Mouse (Mus musculus): Measurements from ENCODE around the gene Focad. TPM values are rescaled to one million over a fixed set of nuclear protein-coding genes. Genes with fewer than 3 reads are reported as not detected.
A peak's percentile ranks its signal among the peaks of the same experiment; 100 is the strongest.

The Focad gene
- total and polyA plus RNA-seq, 3 experiments = 9.5 to 15.3 (median 12.7) TPM

GRCm38 (mm10) chr4:88307691-88308090 lies 213.3 kb downstream of the Focad start:
- TF ChIP-seq CTCF (IDR thresholded peaks at IDR 0.05) (no peak), EP300 (IDR thresholded peaks at IDR 0.05; ENCODE audit: insufficient read depth, low read depth, low read length) (no peak), POLR2A (IDR thresholded peaks at IDR 0.05; ENCODE audit: insufficient read depth, low read depth, low read length) (no peak)
- intact Hi-C loops (cut with DNase I) = no loop called here
- H3K9ac ChIP-seq (ENCODE audit: low read depth, low read length) = no peak overlapping the region
- no peak for DNase-seq
- no peak overlapping the region for H3K4me3 ChIP-seq
- no peak overlapping the region for H3K27ac ChIP-seq
- H3K4me1 ChIP-seq (ENCODE audit: control insufficient read depth, insufficient read depth, low read length) = no peaks in the 10 kb centered on the region
- no peaks in the 10 kb centered on the region for H3K79me2 ChIP-seq (replicated peaks; ENCODE audit: control insufficient read depth, insufficient read depth, low read length)
- H3K27me3 ChIP-seq (ENCODE audit: control insufficient read depth, insufficient read depth, low read length) = no peaks in the 10 kb centered on the region
- no peaks in the 10 kb centered on the region for H3K36me3 ChIP-seq (ENCODE audit: control insufficient read depth, insufficient read depth, low read length)
- WGBS = 74% methylated on average over 3 of the region's 3 CpGs

- no peak for TF ChIP-seq CTCF (IDR thresholded peaks at IDR 0.05)
- TF ChIP-seq EP300 (IDR thresholded peaks at IDR 0.05; ENCODE audit: insufficient read depth, low read depth, low read length) = no peak
- no peak for TF ChIP-seq POLR2A (IDR thresholded peaks at IDR 0.05; ENCODE audit: insufficient read depth, low read depth, low read length)
- intact Hi-C loops (cut with DNase I) = no loop called here
- no peak for DNase-seq
- Histone ChIP-seq H3K9ac (ENCODE audit: low read depth, low read length) (no peak overlapping the region), H3K27ac (no peak overlapping the region), H3K4me1 (ENCODE audit: control insufficient read depth, insufficient read depth, low read length) (no peaks in the 10 kb centered on the region), H3K79me2 (replicated peaks; ENCODE audit: control insufficient read depth, insufficient read depth, low read length) (no peaks in the 10 kb centered on the region), H3K27me3 (ENCODE audit: control insufficient read depth, insufficient read depth, low read length) (no peaks in the 10 kb centered on the region), H3K4me3 (no peak overlapping the region), H3K36me3 (ENCODE audit: control insufficient read depth, insufficient read depth, low read length) (no peaks in the 10 kb centered on the region)
- WGBS = 89% methylated on average over 10 of the region's 10 CpGs
Observed at GRCm38 (mm10) chr4:88308342-88309116, 214.1 kb downstream of the Focad start.

DNA sequence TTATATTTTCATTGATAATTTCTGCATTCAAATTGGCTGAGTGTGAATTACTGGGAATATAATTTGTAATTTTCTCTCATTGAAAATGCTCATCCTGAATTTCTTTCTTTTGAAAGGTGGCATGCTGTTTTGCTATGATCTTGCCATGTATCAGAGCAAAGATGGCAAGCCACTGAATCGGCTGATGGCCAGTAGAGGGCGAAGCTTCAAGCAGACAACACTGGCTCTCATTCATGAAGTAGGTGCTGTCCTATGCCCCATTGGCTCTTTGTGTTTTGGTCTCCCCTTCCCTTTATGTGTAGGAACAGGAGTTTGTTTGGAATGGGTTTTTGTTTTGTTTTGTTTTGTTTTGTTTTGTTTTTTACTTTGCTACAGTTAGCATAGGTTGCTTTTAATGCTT lies 215.2 kb downstream of the Focad start:
- Histone ChIP-seq H3K79me2 (replicated peaks; ENCODE audit: control insufficient read depth, insufficient read depth, low read length) (no peaks in the 10 kb centered on the region), H3K27me3 (ENCODE audit: control insufficient read depth, insufficient read depth, low read length) (no peaks in the 10 kb centered on the region), H3K27ac (no peak overlapping the region), H3K9ac (ENCODE audit: low read depth, low read length) (no peak overlapping the region), H3K4me1 (ENCODE audit: control insufficient read depth, insufficient read depth, low read length) (no peaks in the 10 kb centered on the region), H3K36me3 (ENCODE audit: control insufficient read depth, insufficient read depth, low read length) (no peaks in the 10 kb centered on the region), H3K4me3 (no peak overlapping the region)
- TF ChIP-seq POLR2A (IDR thresholded peaks at IDR 0.05; ENCODE audit: insufficient read depth, low read depth, low read length) (no peak), CTCF (IDR thresholded peaks at IDR 0.05) (peak; percentile 67)
- 53% methylated on average over 2 of the region's 2 CpGs for WGBS
- intact Hi-C loops (cut with DNase I) = no loop called here
- DNase-seq = no peak

GRCm38 (mm10) chr4:88314898-88315297 lies 220.5 kb downstream of the Focad start:
- no peak overlapping the region for H3K9ac ChIP-seq (ENCODE audit: low read depth, low read length)
- H3K36me3 ChIP-seq (ENCODE audit: control insufficient read depth, insufficient read depth, low read length) = no peaks in the 10 kb centered on the region
- no peak for DNase-seq
- H3K79me2 ChIP-seq (replicated peaks; ENCODE audit: control insufficient read depth, insufficient read depth, low read length) = no peaks in the 10 kb centered on the region
- TF ChIP-seq CTCF (IDR thresholded peaks at IDR 0.05) (no peak), EP300 (IDR thresholded peaks at IDR 0.05; ENCODE audit: insufficient read depth, low read depth, low read length) (no peak), POLR2A (IDR thresholded peaks at IDR 0.05; ENCODE audit: insufficient read depth, low read depth, low read length) (no peak)
- H3K4me3 ChIP-seq = no peak overlapping the region
- H3K4me1 ChIP-seq (ENCODE audit: control insufficient read depth, insufficient read depth, low read length) = no peaks in the 10 kb centered on the region
- intact Hi-C loops (cut with DNase I) = no loop called here
- H3K27ac ChIP-seq = no peak overlapping the region
- no peaks in the 10 kb centered on the region for H3K27me3 ChIP-seq (ENCODE audit: control insufficient read depth, insufficient read depth, low read length)
- 77% methylated on average over 3 of the region's 3 CpGs for WGBS

DNA sequence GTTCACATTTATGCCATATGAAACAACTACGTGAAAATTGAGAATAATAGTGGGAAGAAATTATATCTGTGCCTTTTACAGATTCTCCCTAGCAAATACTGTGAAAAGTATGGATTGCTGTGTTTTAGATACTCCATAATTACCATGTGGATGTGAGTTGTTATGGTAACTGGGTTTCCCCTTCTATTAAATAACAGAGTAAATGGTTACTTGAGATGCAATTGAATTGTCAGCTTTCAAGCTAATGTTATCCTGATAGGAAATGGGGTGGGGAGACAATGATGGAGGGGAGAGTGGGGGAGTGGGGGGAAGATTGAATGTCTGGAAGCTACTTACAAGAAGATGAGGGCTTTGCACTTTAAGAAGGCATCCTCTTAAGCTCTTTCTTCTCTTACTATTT lies 225.6 kb downstream of the Focad start:
- Histone ChIP-seq H3K4me1 (ENCODE audit: control insufficient read depth, insufficient read depth, low read length) (no peaks in the 10 kb centered on the region), H3K9ac (ENCODE audit: low read depth, low read length) (no peak overlapping the region), H3K36me3 (ENCODE audit: control insufficient read depth, insufficient read depth, low read length) (no peaks in the 10 kb centered on the region), H3K27ac (no peak overlapping the region), H3K27me3 (ENCODE audit: control insufficient read depth, insufficient read depth, low read length) (no peaks in the 10 kb centered on the region), H3K4me3 (no peak overlapping the region), H3K79me2 (replicated peaks; ENCODE audit: control insufficient read depth, insufficient read depth, low read length) (no peaks in the 10 kb centered on the region)
- TF ChIP-seq EP300 (IDR thresholded peaks at IDR 0.05; ENCODE audit: insufficient read depth, low read depth, low read length) = no peak
- no peak for TF ChIP-seq POLR2A (IDR thresholded peaks at IDR 0.05; ENCODE audit: insufficient read depth, low read depth, low read length)
- no peak for TF ChIP-seq CTCF (IDR thresholded peaks at IDR 0.05)
- no peak for DNase-seq
- intact Hi-C loops (cut with DNase I) = no loop called here
- 94% methylated on average over 1 of the region's 1 CpGs for WGBS

- Histone ChIP-seq H3K36me3 (ENCODE audit: control insufficient read depth, insufficient read depth, low read length) (no peaks in the 10 kb centered on the region), H3K27me3 (ENCODE audit: control insufficient read depth, insufficient read depth, low read length) (no peaks in the 10 kb centered on the region), H3K4me1 (ENCODE audit: control insufficient read depth, insufficient read depth, low read length) (no peaks in the 10 kb centered on the region), H3K27ac (no peak overlapping the region), H3K9ac (ENCODE audit: low read depth, low read length) (no peak overlapping the region), H3K79me2 (replicated peaks; ENCODE audit: control insufficient read depth, insufficient read depth, low read length) (no peaks in the 10 kb centered on the region), H3K4me3 (no peak overlapping the region)
- TF ChIP-seq POLR2A (IDR thresholded peaks at IDR 0.05; ENCODE audit: insufficient read depth, low read depth, low read length) = no peak
- 90% methylated on average over 5 of the region's 5 CpGs for WGBS
- no peak for DNase-seq
- intact Hi-C loops (cut with DNase I) = no loop called here
Observed at GRCm38 (mm10) chr4:88325392-88325791, 231.0 kb downstream of the Focad start.
